Mouse (Mus musculus) splenic B cell, adult 2 months (primary cell): ENCODE results near the gene Ptpn7.
A peak's percentile ranks its signal among the peaks of the same experiment; 100 is the strongest.
"Not testable (repeated sequence)": the region's sequence is repeated elsewhere in the genome, so short reads cannot be mapped to it uniquely, and the experiment has no call there.

Source experiments
- DNase-seq: peaks from one replicate; pipeline ENCODE4 v3.0.0-alpha.2; 2011; ENCODE audit warnings: low read depth, low spot score
- H3K27me3 ChIP-seq: 2 replicates; pipeline ENCODE4 v1.6.1; 2012; ENCODE audit warnings: mild to moderate bottlenecking, low read length, moderate library complexity, mixed read lengths; ENCODE audit not compliant: control insufficient read depth, poor library complexity, insufficient read depth, severe bottlenecking
- H3K36me3 ChIP-seq: 2 replicates; pipeline ENCODE4 v1.6.1; 2012; ENCODE audit warnings: mild to moderate bottlenecking, low read length, moderate library complexity, mixed read lengths; ENCODE audit not compliant: control insufficient read depth, poor library complexity, insufficient read depth, severe bottlenecking

Ptpn7 gene

DNA sequence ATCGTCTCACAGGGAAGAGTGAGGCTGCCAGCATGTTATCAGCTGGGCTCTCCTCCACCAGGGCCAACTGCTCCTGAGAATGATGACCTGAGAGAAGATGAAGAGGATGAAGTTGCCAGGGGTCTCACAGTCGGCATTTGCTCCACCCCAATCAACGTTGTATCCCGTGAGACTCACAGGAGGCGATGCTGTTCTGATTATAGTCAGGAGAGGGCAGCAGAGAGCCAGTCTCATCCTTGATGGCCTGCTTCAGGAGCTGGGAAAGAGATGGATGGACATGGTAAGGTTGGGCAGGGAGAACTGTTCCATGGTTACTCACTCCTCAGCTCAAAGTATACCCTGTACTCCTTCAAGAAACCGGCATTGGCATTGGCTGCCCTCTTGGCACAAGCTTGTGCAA, 22.4 kb upstream of the Ptpn7 start:
- DNase-seq = peak; percentile 73
- Histone ChIP-seq H3K36me3 (no peaks in the 10 kb centered on the region), H3K27me3 (no peaks in the 10 kb centered on the region)

DNA sequence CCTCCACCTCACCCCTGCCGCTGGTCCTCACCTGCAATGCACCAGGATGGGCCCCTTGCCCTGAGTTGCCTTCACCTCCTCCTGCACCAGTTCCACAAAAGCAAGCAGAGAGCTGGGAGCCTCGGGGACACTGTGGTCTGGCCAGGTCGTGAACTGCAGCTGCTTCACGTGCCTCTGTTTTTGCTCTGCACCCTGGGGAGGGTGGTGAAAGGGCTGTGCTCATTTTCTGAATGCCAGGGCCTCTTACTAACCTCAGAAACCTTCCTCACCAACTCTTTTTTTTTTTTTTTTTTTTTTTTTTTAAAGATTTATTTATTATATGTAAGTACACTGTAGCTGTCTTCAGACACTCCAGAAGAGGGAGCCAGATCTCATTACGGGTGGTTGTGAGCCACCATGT, 21.2 kb upstream of the Ptpn7 start:
- DNase-seq, H3K36me3 ChIP-seq, H3K27me3 ChIP-seq: not testable (repeated sequence)

DNA sequence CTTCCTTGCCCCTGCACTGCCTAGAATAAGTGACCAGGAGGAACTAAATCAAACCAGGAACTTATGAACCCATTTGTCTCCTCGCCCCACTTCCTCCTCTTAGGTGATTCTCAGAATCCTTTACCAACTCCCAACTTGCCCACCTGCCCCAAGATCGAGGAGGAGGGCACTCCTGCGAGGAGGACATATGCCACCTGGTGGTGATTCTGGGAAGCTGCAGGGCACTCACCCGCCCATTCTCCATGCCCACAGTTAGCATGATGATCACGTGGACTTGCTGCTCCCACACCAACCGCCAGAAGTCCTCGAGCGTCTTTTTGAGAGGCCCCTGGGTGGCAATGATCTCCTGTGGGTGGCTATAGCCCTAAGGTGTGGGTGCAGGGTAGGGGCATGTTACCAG, 19.8 kb upstream of the Ptpn7 start:
- no peaks in the 10 kb centered on the region for H3K36me3 ChIP-seq
- no peaks in the 10 kb centered on the region for H3K27me3 ChIP-seq
- peak; percentile 84 for DNase-seq

- no peak for DNase-seq
- Histone ChIP-seq H3K36me3 (no peaks in the 10 kb centered on the region), H3K27me3 (no peaks in the 10 kb centered on the region)
Measured at GRCm38 (mm10) chr1:135124573-135125363, 7.7 kb upstream of the Ptpn7 start.

GRCm38 (mm10) chr1:135125990-135126389, 6.5 kb upstream of the Ptpn7 start:
- DNase-seq = no peak
- no peaks in the 10 kb centered on the region for H3K36me3 ChIP-seq
- no peaks in the 10 kb centered on the region for H3K27me3 ChIP-seq

- no peak for DNase-seq
- Histone ChIP-seq H3K36me3 (no peaks in the 10 kb centered on the region), H3K27me3 (no peaks in the 10 kb centered on the region)
Measured at GRCm38 (mm10) chr1:135126443-135127027, 6.0 kb upstream of the Ptpn7 start.

DNA sequence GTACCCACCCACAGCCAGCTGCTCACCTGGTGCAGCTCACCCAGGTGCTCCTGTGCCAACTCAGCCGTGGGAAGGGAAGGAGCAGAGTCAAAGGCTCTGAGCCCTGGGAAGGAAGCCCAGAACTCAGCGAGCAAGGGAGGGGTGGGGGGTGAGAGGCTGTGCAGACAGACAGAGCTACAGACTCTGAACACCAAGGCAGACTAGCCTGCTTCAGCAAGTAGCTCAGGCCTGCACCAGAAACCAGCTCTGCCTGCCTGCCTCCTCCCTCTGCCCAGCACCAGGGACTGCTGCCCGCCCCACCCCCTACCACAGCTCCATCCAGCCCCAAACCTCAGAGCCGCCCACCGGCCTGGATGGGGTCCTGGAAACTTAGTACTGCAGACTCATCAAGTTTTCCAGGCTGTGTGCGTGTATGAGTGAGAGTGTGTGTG, 4.5 kb upstream of the Ptpn7 start:
- H3K27me3 ChIP-seq = no peaks in the 10 kb centered on the region
- DNase-seq = no peak
- no peaks in the 10 kb centered on the region for H3K36me3 ChIP-seq

GRCm38 (mm10) chr1:135128986-135129385, 3.5 kb upstream of the Ptpn7 start:
- Histone ChIP-seq H3K36me3 (no peaks in the 10 kb centered on the region), H3K27me3 (no peaks in the 10 kb centered on the region)
- DNase-seq = no peak

DNA sequence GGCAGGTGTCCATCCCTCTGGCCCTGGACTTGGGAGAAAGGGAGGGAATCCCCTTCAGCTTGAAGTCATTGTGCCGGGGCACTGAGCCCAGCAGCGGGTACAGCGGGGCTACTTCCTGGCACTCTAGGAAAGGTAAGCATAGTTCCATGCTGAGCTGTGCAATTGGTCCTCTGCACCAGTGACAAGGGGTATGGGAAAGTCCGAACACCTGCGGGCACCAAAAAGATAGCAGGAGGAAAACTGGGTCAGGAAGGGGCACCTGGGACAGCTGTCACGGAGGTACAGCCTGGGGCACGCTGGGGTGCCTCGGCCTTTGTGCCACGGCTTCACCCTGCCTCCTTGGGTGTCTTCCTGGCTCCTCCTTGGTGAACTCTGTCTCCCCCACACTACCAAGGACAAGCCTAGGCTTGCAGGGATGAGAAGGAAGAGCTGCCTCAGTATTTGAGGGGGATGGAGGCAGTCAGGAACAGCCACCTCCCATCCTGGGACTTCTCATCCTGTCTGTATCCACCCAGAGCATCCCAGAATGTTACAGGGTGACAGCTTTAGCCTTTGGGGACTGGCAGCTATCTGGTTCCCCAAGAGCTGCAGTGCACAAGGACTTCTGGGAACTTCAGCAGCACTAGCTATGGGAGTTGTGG, 2.8 kb upstream of the Ptpn7 start:
- DNase-seq = no peak
- H3K36me3 ChIP-seq = no peaks in the 10 kb centered on the region
- no peaks in the 10 kb centered on the region for H3K27me3 ChIP-seq

- Histone ChIP-seq H3K27me3 (no peaks in the 10 kb centered on the region), H3K36me3 (no peaks in the 10 kb centered on the region; the same call in 1 of the 2 replicates)
- DNase-seq = no peak
Measured at GRCm38 (mm10) chr1:135130376-135131018, 2.0 kb upstream of the Ptpn7 start.

- Histone ChIP-seq H3K36me3 (peaks cover under 1% of the 10 kb centered on the region; the same call in 1 of the 2 replicates), H3K27me3 (no peaks in the 10 kb centered on the region)
- peak; percentile 64 for DNase-seq
Measured at GRCm38 (mm10) chr1:135131034-135131433, 1.5 kb upstream of the Ptpn7 start.

GRCm38 (mm10) chr1:135131560-135131959, 940 bp upstream of the Ptpn7 start:
- Histone ChIP-seq H3K36me3 (peaks cover 3% of the 10 kb centered on the region; the same call in 1 of the 2 replicates), H3K27me3 (no peaks in the 10 kb centered on the region)
- DNase-seq = no peak

DNA sequence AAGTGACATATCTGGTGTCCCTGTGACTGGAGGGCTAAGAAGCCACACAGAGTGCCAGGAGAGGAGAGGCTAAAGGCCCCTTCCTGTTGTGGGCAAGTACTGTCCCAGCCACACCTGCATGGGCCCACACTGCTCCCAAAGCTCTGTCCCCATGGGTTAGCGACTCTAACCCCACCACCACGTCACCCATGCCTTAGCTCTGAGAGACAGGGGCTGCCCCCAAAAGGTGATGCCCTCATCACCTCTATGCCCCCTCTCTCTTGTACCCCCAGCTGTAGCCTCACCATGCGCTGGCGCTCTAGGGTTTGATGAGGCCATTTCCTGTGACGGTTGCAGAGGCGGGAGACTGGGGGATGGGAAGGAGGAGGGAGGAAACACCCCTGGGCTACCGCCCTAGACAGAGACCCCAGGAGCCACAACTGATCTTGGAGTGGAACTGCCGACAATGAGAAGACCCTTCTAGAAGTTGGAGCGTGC, 431 bp downstream of the Ptpn7 start:
- DNase-seq = peak; percentile 63
- no peaks in the 10 kb centered on the region for H3K27me3 ChIP-seq
- peaks cover 6% of the 10 kb centered on the region for H3K36me3 ChIP-seq

GRCm38 (mm10) chr1:135133678-135134435, 1.4 kb downstream of the Ptpn7 start:
- Histone ChIP-seq H3K27me3 (no peaks in the 10 kb centered on the region), H3K36me3 (peaks cover 8% of the 10 kb centered on the region)
- DNase-seq = no peak
